Mouse (Mus musculus) heart, adult 2 months (tissue): Measurements from ENCODE around the gene Egln3.
A peak's percentile ranks its signal among the peaks of the same experiment; 100 is the strongest.

ENCODE experiments used
- CTCF ChIP-seq: fragments of 200-600 bp; IDR thresholded peaks from 2 replicates; pipeline ENCODE4 v1.8.1; 2022; ENCODE audit warnings: antibody characterized with exemption, mild to moderate bottlenecking, moderate library complexity
- EP300 ChIP-seq: fragments of 200-500 bp; IDR thresholded peaks from 2 replicates; pipeline ENCODE4 v1.6.1; 2011; ENCODE audit warnings: low read depth, low read length, control low read depth; ENCODE audit not compliant: insufficient read depth
- POLR2A ChIP-seq: fragments of 200-500 bp; IDR thresholded peaks from 2 replicates; pipeline ENCODE4 v1.6.1; 2011; ENCODE audit warnings: mild to moderate bottlenecking, low read depth, low read length, control low read depth; ENCODE audit not compliant: insufficient read depth

DNA sequence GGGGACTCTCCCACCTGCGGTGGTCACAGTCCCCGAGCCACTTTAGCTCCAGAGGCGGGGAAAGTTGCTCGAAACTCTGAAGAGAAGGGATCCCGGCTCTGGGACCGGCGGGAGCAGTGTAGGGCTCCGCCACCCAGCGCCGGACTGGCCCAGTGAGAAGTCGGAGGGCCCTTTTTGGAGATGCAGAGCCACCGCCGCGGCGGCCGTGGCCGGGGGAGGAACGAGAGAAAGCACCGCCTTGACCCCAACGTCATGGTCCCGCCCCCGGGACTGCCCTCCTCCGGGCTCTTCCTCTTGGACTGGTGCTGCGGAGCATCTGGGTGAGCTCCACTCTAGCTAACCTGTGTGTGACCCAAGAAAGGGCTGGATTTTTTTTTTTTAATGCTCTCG lies at the start of gene Egln3:
- TF ChIP-seq CTCF (no peak; the same call in 1 of the 2 replicates), POLR2A (peak; percentile 84), EP300 (no peak)
